8 mouse cellular contexts compared by ENCODE assay signal in genomic region chr12:78911707-78912417, GRCm38 (mm10). TPM values are rescaled to one million over a fixed set of nuclear protein-coding genes. Genes with fewer than 3 reads are reported as not detected.
DNase-seq lines count a peak whose midpoint lies in the region; ATAC-seq and TF ChIP-seq lines count a peak whose summit lies in the region.

No protein-coding gene starts in this region.

- peak overlapping the region; percentile 38 for H3K4me3 ChIP-seq in C2C12 (ENCODE audit: insufficient read depth, poor library complexity, severe bottlenecking)
- peak overlapping the region; percentile 29 for H3K4me3 ChIP-seq in forebrain, embryonic 11.5 days (ENCODE audit: low read depth, low read length)
- H3K4me3 ChIP-seq in limb, embryonic 10.5 days, result peak overlapping the region; percentile 52
- H3K4me3 ChIP-seq in stomach, embryonic 15.5 days (replicated peaks), result peak overlapping the region; percentile 38

- H3K9me3 ChIP-seq in forebrain, embryonic 11.5 days (ENCODE audit: control insufficient read depth, low read length), result no peaks in the 10 kb centered on the region
- H3K9me3 ChIP-seq in limb, embryonic 10.5 days (replicated peaks), result no peaks in the 10 kb centered on the region
- H3K9me3 ChIP-seq in stomach, embryonic 15.5 days, result no peaks in the 10 kb centered on the region

- H3K4me2 ChIP-seq in forebrain, embryonic 11.5 days (ENCODE audit: low read depth, low read length, severe bottlenecking), result peak overlapping the region; percentile 61
- peak overlapping the region; percentile 81 for H3K4me2 ChIP-seq in stomach, embryonic 15.5 days

- H3K79me3 ChIP-seq in C2C12 (ENCODE audit: low read depth), result no peaks in the 10 kb centered on the region

- peaks cover 11% of the 10 kb centered on the region; the same call in 1 of the 2 replicates for H3K4me1 ChIP-seq in forebrain, embryonic 11.5 days (replicated peaks; ENCODE audit: control insufficient read depth, insufficient read depth, low read length)
- peaks cover 17% of the 10 kb centered on the region for H3K4me1 ChIP-seq in limb, embryonic 10.5 days
- H3K4me1 ChIP-seq in stomach, embryonic 15.5 days, result peaks cover 13% of the 10 kb centered on the region

- no peaks in the 10 kb centered on the region for H3K27me3 ChIP-seq in C2C12 (ENCODE audit: control insufficient read depth, insufficient read depth, insufficient read length)
- H3K27me3 ChIP-seq in forebrain, embryonic 11.5 days (ENCODE audit: control insufficient read depth, insufficient read depth, low read length), result peaks cover 28% of the 10 kb centered on the region
- peaks cover 75% of the 10 kb centered on the region for H3K27me3 ChIP-seq in limb, embryonic 10.5 days (ENCODE audit: low read depth, poor library complexity, severe bottlenecking)
- H3K27me3 ChIP-seq in stomach, embryonic 15.5 days (replicated peaks), result peaks cover 9% of the 10 kb centered on the region; the same call in 1 of the 2 replicates

- H3K27ac ChIP-seq in forebrain, embryonic 11.5 days (ENCODE audit: low read depth, low read length), result no peak overlapping the region; the same call in 1 of the 2 replicates
- peak overlapping the region; percentile 25; the same call in 1 of the 2 replicates for H3K27ac ChIP-seq in limb, embryonic 10.5 days
- H3K27ac ChIP-seq in stomach, embryonic 15.5 days, result peak overlapping the region; percentile 74

- under 1% methylated on average over 37 of the region's 37 CpGs for WGBS in forebrain, embryonic 11.5 days
- under 1% methylated on average over 37 of the region's 37 CpGs for WGBS in limb, embryonic 10.5 days
- 2% methylated on average over 37 of the region's 37 CpGs for WGBS in stomach, embryonic 15.5 days

- intact Hi-C loops in heart, postnatal 36 days (cut with DNase I), result no loop called here

- peak overlapping the region; percentile 47; the same call in 1 of the 2 replicates for H3K9ac ChIP-seq in forebrain, embryonic 11.5 days (ENCODE audit: low read length)
- 0 out of 2 replicates have a peak overlapping the region, but pooled peaks have one; percentile 19 for H3K9ac ChIP-seq in stomach, embryonic 15.5 days

- peak overlapping the region; percentile 49 for H3ac ChIP-seq in C2C12 (ENCODE audit: control insufficient read depth, insufficient read length, low read depth)

- no peaks in the 10 kb centered on the region for H3K36me3 ChIP-seq in C2C12 (ENCODE audit: control insufficient read depth, insufficient read depth)
- no peaks in the 10 kb centered on the region for H3K36me3 ChIP-seq in forebrain, embryonic 11.5 days (ENCODE audit: control insufficient read depth, insufficient read depth, low read length)
- no peaks in the 10 kb centered on the region for H3K36me3 ChIP-seq in limb, embryonic 10.5 days
- H3K36me3 ChIP-seq in stomach, embryonic 15.5 days, result no peaks in the 10 kb centered on the region

- no peak for TF ChIP-seq CTCF in C2C12 (IDR thresholded peaks at IDR 0.05; ENCODE audit: control insufficient read depth, insufficient read depth, insufficient read length)

- DNase-seq in WW6 (ENCODE audit: low read depth, low spot score), result peak; percentile 47
- DNase-seq in forebrain, embryonic 11.5 days (ENCODE audit: low spot score), result peak; percentile 71
- peak; percentile 27 to 35 for DNase-seq in heart, postnatal 36 days
- peak; percentile 60 for DNase-seq in limb, embryonic 10.5 days (ENCODE audit: low spot score)
- peak; percentile 23 for DNase-seq in mesoderm, embryonic 11.5 days (ENCODE audit: low read depth, low spot score)
- DNase-seq in cerebellum, adult 9-11 months, result no peak

- ATAC-seq in forebrain, embryonic 11.5 days (replicated peaks; ENCODE audit: low FRiP score), result peak; percentile 52
- peak; percentile 77 for ATAC-seq in stomach, embryonic 15.5 days (ENCODE audit: insufficient read depth, low FRiP score, low read depth)

- no peaks in the 10 kb centered on the region for H3K79me2 ChIP-seq in C2C12 (ENCODE audit: control insufficient read depth, insufficient read depth)

TF ChIP-seq in C2C12, 6 proteins besides CTCF, POLR2A, EP300 and RAD21:
- TF ChIP-seq CEBPB (IDR thresholded peaks at IDR 0.05; ENCODE audit: low read depth) (no peak), USF1 (IDR thresholded peaks at IDR 0.05; ENCODE audit: low read depth) (peak; percentile 56), MAX (IDR thresholded peaks at IDR 0.05) (peak; percentile 86), MYOD1 (IDR thresholded peaks at IDR 0.05; ENCODE audit: control insufficient read depth, insufficient read length, low read depth) (no peak), MYOG (IDR thresholded peaks at IDR 0.05; ENCODE audit: control insufficient read depth, extremely low read depth, insufficient read length) (no peak), FOSL1 (IDR thresholded peaks at IDR 0.05; ENCODE audit: insufficient read depth, low read length, poor library complexity, severe bottlenecking) (no peak)

RNA-seq across cellular contexts. Expression of gene Plek2, which starts 5.1 kb away (rescaled TPM):
- polyA plus RNA-seq in C2C12 (2012; fragmentation: generic; extraction: Trizol), result 2.4 TPM
- 3.0 and 3.5 TPM in 2 replicates for polyA plus RNA-seq in forebrain, embryonic 11.5 days (2014; fragmentation: Nextera tagmentation; extraction: Ambion mirVana)
- total RNA-seq in heart, postnatal 36 days (2021), result under 1 TPM; 0.36 to 0.60 TPM
- 2.7 and 3.2 TPM in 2 replicates for polyA plus RNA-seq in limb, embryonic 10.5 days (2016; fragmentation: Nextera tagmentation; extraction: Ambion mirVana)
- polyA plus RNA-seq in stomach, embryonic 15.5 days (2015; fragmentation: Nextera tagmentation; extraction: Ambion mirVana), result 24.5 and 25.3 TPM in 2 replicates

RNA-seq across cellular contexts. Expression of gene Eif2s1, which starts 50.2 kb away (rescaled TPM):
- polyA plus RNA-seq in C2C12 (2012; fragmentation: generic; extraction: Trizol), result 63.0 TPM
- polyA plus RNA-seq in forebrain, embryonic 11.5 days (2014; fragmentation: Nextera tagmentation; extraction: Ambion mirVana), result 240 and 249 TPM in 2 replicates
- 10 to 100 TPM; 52.1 to 59.3 TPM for total RNA-seq in heart, postnatal 36 days (2021)
- 301 and 349 TPM in 2 replicates for polyA plus RNA-seq in limb, embryonic 10.5 days (2016; fragmentation: Nextera tagmentation; extraction: Ambion mirVana)
- polyA plus RNA-seq in stomach, embryonic 15.5 days (2015; fragmentation: Nextera tagmentation; extraction: Ambion mirVana), result 202 and 224 TPM in 2 replicates

RNA-seq across cellular contexts. Expression of gene Atp6v1d, which starts 50.4 kb away (rescaled TPM):
- polyA plus RNA-seq in C2C12 (2012; fragmentation: generic; extraction: Trizol), result 32.8 TPM
- 79.6 and 99.2 TPM in 2 replicates for polyA plus RNA-seq in forebrain, embryonic 11.5 days (2014; fragmentation: Nextera tagmentation; extraction: Ambion mirVana)
- 10 to 100 TPM; 81.1 to 83.5 TPM for total RNA-seq in heart, postnatal 36 days (2021)
- 55.5 and 67.2 TPM in 2 replicates for polyA plus RNA-seq in limb, embryonic 10.5 days (2016; fragmentation: Nextera tagmentation; extraction: Ambion mirVana)
- 59.3 and 60.5 TPM in 2 replicates for polyA plus RNA-seq in stomach, embryonic 15.5 days (2015; fragmentation: Nextera tagmentation; extraction: Ambion mirVana)
